Mouse (Mus musculus) forebrain, postnatal 0 days (tissue): ENCODE measurements around the gene Cit. TPM values are rescaled to one million over a fixed set of nuclear protein-coding genes. Genes with fewer than 3 reads are reported as not detected.
A peak's percentile ranks its signal among the peaks of the same experiment; 100 is the strongest.
"Not testable (repeated sequence)": the region's sequence is repeated elsewhere in the genome, so short reads cannot be mapped to it uniquely, and the experiment has no call there.

Experiments used
- ATAC-seq: fragments of 200-750 bp; cut with Nextera tagmentation; 2 replicates; pipeline ENCODE4 v1.8.0; 2017; ENCODE audit warnings: mild to moderate bottlenecking, moderate library complexity
- DNase-seq: peaks from one replicate; pipeline ENCODE4 v3.0.0-alpha.2; 2015
- H3K27ac ChIP-seq: fragments of 300-500 bp; sonication (generic); 2 replicates; pipeline ENCODE4 v1.5.1; 2014; ENCODE audit warnings: low read depth, mild to moderate bottlenecking, antibody characterized with exemption, low read length, moderate library complexity, mixed read lengths
- H3K27me3 ChIP-seq: fragments of 300-500 bp; sonication (generic); 2 replicates; pipeline ENCODE4 v1.6.1; 2014; ENCODE audit warnings: mild to moderate bottlenecking, low read length, mixed read lengths; ENCODE audit not compliant: insufficient read depth
- H3K36me3 ChIP-seq: fragments of 300-500 bp; sonication (generic); 2 replicates; pipeline ENCODE4 v1.6.1; 2014; ENCODE audit warnings: mild to moderate bottlenecking, moderate library complexity; ENCODE audit not compliant: insufficient read depth
- H3K4me1 ChIP-seq: fragments of 300-500 bp; sonication (generic); 2 replicates; pipeline ENCODE4 v1.6.1; 2014; ENCODE audit warnings: antibody characterized with exemption; ENCODE audit not compliant: insufficient read depth
- H3K4me2 ChIP-seq: fragments of 300-500 bp; sonication (generic); 2 replicates; pipeline ENCODE4 v1.6.1; 2014; ENCODE audit warnings: low read depth, mild to moderate bottlenecking, moderate library complexity
- H3K4me3 ChIP-seq: fragments of 300-500 bp; sonication (generic); 2 replicates; pipeline ENCODE4 v1.5.1; 2014; ENCODE audit warnings: low read depth, low read length, mixed read lengths
- H3K9ac ChIP-seq: fragments of 300-500 bp; sonication (generic); 2 replicates; pipeline ENCODE4 v1.6.1; 2014; ENCODE audit warnings: mild to moderate bottlenecking
- H3K9me3 ChIP-seq: fragments of 300-500 bp; sonication (generic); 2 replicates; pipeline ENCODE4 v1.6.1; 2016; ENCODE audit warnings: low read length
- CTCF ChIP-seq: sonication (generic); IDR thresholded peaks from 2 replicates; pipeline ENCODE4 v1.5.1; 2016; ENCODE audit warnings: antibody characterized with exemption, control low read depth, low read depth
- WGBS: fragments of 180-500 bp; shearing (Covaris S2); extraction: QIAGEN DNeasy Blood & Tissue Kit; methylation state at CpG from one replicate; pipeline ENCODE4 v1.1.7; 2014; 5-methylcytosine and 5-hydroxymethylcytosine counted together
- polyA plus RNA-seq: library from polyadenylated mRNA; unstranded; fragments of >200 nt; fragmentation: Nextera tagmentation; extraction: Ambion mirVana; gene quantifications from 2 replicates; pipeline ENCODE4 v1.2.1, GENCODE M21; 2015
- total RNA-seq: library from RNA; depleted of rRNA; stranded (reverse); fragments of >200 nt; gene quantifications from 2 replicates; pipeline ENCODE4 v1.2.3, GENCODE M21; 2014

The Cit gene
- total and polyA plus RNA-seq, 2 experiments from 2014 or later = 18.7 to 23.3 TPM

DNA sequence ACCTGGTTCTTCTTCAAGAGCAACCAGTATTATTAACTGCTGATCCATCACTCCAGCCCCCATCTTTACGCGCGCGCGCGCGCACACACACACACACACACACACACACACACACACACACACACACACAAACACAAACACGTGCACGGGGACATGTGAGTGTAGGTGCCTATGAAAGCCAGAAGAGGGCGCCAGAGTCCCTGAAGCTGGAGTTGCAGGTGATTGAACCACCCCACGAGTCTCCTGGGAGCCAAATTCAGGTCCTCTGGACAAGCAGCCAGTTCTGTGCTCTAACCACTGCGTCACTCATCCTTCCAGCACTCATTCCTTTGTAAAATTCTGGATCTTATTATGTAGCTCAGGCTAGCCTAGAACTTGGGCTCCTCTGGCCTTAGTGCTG, 23.9 kb upstream of the Cit start:
- Histone ChIP-seq H3K4me2 (no peak overlapping the region), H3K9me3 (no peaks in the 10 kb centered on the region), H3K36me3 (no peaks in the 10 kb centered on the region), H3K27ac (no peak overlapping the region), H3K4me1 (no peaks in the 10 kb centered on the region), H3K9ac (no peak overlapping the region), H3K27me3 (no peaks in the 10 kb centered on the region), H3K4me3 (no peak overlapping the region)
- TF ChIP-seq CTCF = no peak
- ATAC-seq (no peak), DNase-seq (no peak)
- WGBS = 93% methylated on average over 12 of the region's 12 CpGs

DNA sequence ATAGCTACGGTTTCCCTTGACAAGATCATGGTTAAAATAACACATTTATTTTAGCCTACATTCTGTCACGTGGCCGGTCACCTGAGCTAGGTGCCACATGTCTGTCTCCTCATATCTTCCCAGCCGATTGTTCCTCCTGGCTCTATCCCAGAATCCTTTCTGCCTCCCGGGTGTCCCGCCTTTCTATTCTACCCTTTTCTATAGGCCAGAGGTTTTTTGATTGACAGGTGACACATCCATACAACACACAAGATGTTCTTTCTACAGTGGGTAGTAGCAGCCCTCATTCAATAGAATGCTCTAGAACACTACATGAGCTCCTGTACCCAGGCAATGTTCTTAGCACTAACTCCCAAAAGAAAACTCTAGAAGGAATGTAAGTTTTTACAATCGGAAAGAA, 23.2 kb upstream of the Cit start:
- Histone ChIP-seq H3K27ac (no peak overlapping the region), H3K27me3 (no peaks in the 10 kb centered on the region), H3K9me3 (no peaks in the 10 kb centered on the region), H3K4me3 (no peak overlapping the region), H3K4me1 (no peaks in the 10 kb centered on the region), H3K9ac (no peak overlapping the region), H3K4me2 (no peak overlapping the region), H3K36me3 (no peaks in the 10 kb centered on the region)
- no peak for TF ChIP-seq CTCF
- WGBS = 89% methylated on average over 7 of the region's 7 CpGs
- ATAC-seq (no peak), DNase-seq (no peak)

- Histone ChIP-seq H3K4me2 (no peak overlapping the region), H3K36me3 (no peaks in the 10 kb centered on the region), H3K27ac (no peak overlapping the region), H3K9me3 (no peaks in the 10 kb centered on the region), H3K9ac (no peak overlapping the region), H3K4me1 (no peaks in the 10 kb centered on the region), H3K4me3 (no peak overlapping the region), H3K27me3 (no peaks in the 10 kb centered on the region)
- TF ChIP-seq CTCF = no peak
- no peak for ATAC-seq
- WGBS = 95% methylated on average over 2 of the region's 2 CpGs
- DNase-seq = no peak
Measured at GRCm38 (mm10) chr5:115832754-115833153, 12.3 kb upstream of the Cit start.

GRCm38 (mm10) chr5:115833806-115834205, 11.3 kb upstream of the Cit start:
- not testable (repeated sequence) for H3K27ac ChIP-seq, H3K9me3 ChIP-seq, DNase-seq, H3K27me3 ChIP-seq, H3K4me2 ChIP-seq, H3K4me1 ChIP-seq, H3K9ac ChIP-seq, H3K4me3 ChIP-seq, H3K36me3 ChIP-seq, ATAC-seq

GRCm38 (mm10) chr5:115835291-115835690, 9.8 kb upstream of the Cit start:
- DNase-seq = no peak
- ATAC-seq = no peak
- WGBS = 65% methylated on average over 7 of the region's 7 CpGs
- no peaks in the 10 kb centered on the region for H3K4me1 ChIP-seq
- no peak overlapping the region for H3K27ac ChIP-seq
- TF ChIP-seq CTCF = peak; percentile 29; the same call in 1 of the 2 replicates
- H3K4me2 ChIP-seq = no peak overlapping the region
- no peaks in the 10 kb centered on the region for H3K36me3 ChIP-seq
- no peak overlapping the region for H3K9ac ChIP-seq
- H3K27me3 ChIP-seq = no peaks in the 10 kb centered on the region
- H3K9me3 ChIP-seq = no peaks in the 10 kb centered on the region
- H3K4me3 ChIP-seq = no peak overlapping the region

DNA sequence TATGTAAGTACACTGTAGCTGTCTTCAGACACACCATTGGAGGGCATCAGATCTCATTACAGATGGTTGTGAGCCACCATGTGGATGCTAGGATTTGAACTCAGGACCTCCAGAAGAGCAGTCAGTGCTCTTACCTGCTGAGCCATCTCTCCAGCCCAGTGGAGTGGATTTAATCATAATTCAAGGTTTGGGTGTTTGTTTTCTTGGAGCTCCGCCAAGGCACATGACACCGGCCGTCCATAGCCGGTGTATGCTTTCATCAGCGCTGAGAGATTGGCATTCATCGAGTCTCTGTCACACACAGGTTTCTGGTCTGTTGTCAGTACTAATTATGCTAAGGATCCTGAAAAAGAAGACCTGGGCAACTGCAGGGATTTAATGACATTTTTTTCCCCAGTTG, 7.0 kb upstream of the Cit start:
- Histone ChIP-seq H3K4me2 (no peak overlapping the region), H3K9me3 (no peaks in the 10 kb centered on the region), H3K4me1 (no peaks in the 10 kb centered on the region), H3K27ac (no peak overlapping the region), H3K36me3 (no peaks in the 10 kb centered on the region), H3K4me3 (no peak overlapping the region), H3K9ac (no peak overlapping the region), H3K27me3 (no peaks in the 10 kb centered on the region)
- ATAC-seq = no peak
- no peak for DNase-seq
- WGBS = 58% methylated on average over 6 of the region's 6 CpGs
- TF ChIP-seq CTCF = no peak

GRCm38 (mm10) chr5:115840453-115840852, 4.6 kb upstream of the Cit start:
- no peak for TF ChIP-seq CTCF
- H3K9ac ChIP-seq = no peak overlapping the region
- H3K9me3 ChIP-seq = no peaks in the 10 kb centered on the region
- DNase-seq (no peak), ATAC-seq (no peak)
- H3K4me3 ChIP-seq = no peak overlapping the region
- H3K4me1 ChIP-seq = peaks cover 3% of the 10 kb centered on the region; the same call in 1 of the 2 replicates
- H3K27me3 ChIP-seq = no peaks in the 10 kb centered on the region
- H3K27ac ChIP-seq = no peak overlapping the region
- H3K36me3 ChIP-seq = no peaks in the 10 kb centered on the region
- WGBS = 85% methylated on average over 5 of the region's 5 CpGs
- no peak overlapping the region for H3K4me2 ChIP-seq
